Mouse (Mus musculus) fat pad, adult 2 months (tissue): ENCODE measurements around the gene Taldo1.

Experiments used
- DNase-seq: peaks from one replicate; pipeline ENCODE4 v3.0.0-alpha.2; 2011; ENCODE audit warnings: low read depth, low spot score; ENCODE audit errors: extremely low read depth

The Taldo1 gene

GRCm38 (mm10) chr7:141391625-141392551, at the start of gene Taldo1:
Taldo1 (plus strand) TSS chr7:141392199.
- DNase-seq, result no peak

- no peak for DNase-seq
Measured at GRCm38 (mm10) chr7:141343230-141343629, 48.8 kb upstream of the Taldo1 start.

- no peak for DNase-seq
Measured at GRCm38 (mm10) chr7:141343696-141344095, 48.3 kb upstream of the Taldo1 start.

- no peak for DNase-seq
Measured at GRCm38 (mm10) chr7:141344787-141345186, 47.2 kb upstream of the Taldo1 start.

- no peak for DNase-seq
Measured at GRCm38 (mm10) chr7:141351061-141351460, 40.9 kb upstream of the Taldo1 start.

GRCm38 (mm10) chr7:141355051-141355450, 36.9 kb upstream of the Taldo1 start:
- DNase-seq, result no peak

- DNase-seq, result no peak
Measured at GRCm38 (mm10) chr7:141355626-141356326, 36.2 kb upstream of the Taldo1 start.

- DNase-seq, result no peak
Measured at GRCm38 (mm10) chr7:141356971-141357370, 35.0 kb upstream of the Taldo1 start.

- DNase-seq, result no peak
Measured at GRCm38 (mm10) chr7:141361510-141361909, 30.5 kb upstream of the Taldo1 start.

GRCm38 (mm10) chr7:141363106-141363751, 28.8 kb upstream of the Taldo1 start:
- no peak for DNase-seq

- no peak for DNase-seq
Measured at GRCm38 (mm10) chr7:141363752-141364125, 28.3 kb upstream of the Taldo1 start.

GRCm38 (mm10) chr7:141364349-141365048, 27.5 kb upstream of the Taldo1 start:
- DNase-seq, result no peak

- no peak for DNase-seq
Measured at GRCm38 (mm10) chr7:141365049-141365445, 27.0 kb upstream of the Taldo1 start.

- no peak for DNase-seq
Measured at GRCm38 (mm10) chr7:141367358-141367757, 24.6 kb upstream of the Taldo1 start.

GRCm38 (mm10) chr7:141369918-141370317, 22.1 kb upstream of the Taldo1 start:
- DNase-seq, result no peak

- no peak for DNase-seq
Measured at GRCm38 (mm10) chr7:141371942-141372595, 19.9 kb upstream of the Taldo1 start.

GRCm38 (mm10) chr7:141373611-141374010, 18.4 kb upstream of the Taldo1 start:
- DNase-seq, result no peak

- no peak for DNase-seq
Measured at GRCm38 (mm10) chr7:141374399-141374798, 17.6 kb upstream of the Taldo1 start.

GRCm38 (mm10) chr7:141379584-141379983, 12.4 kb upstream of the Taldo1 start:
- no peak for DNase-seq

- peak; percentile 81 for DNase-seq
Measured at GRCm38 (mm10) chr7:141381068-141381835, 10.7 kb upstream of the Taldo1 start.
